Mouse (Mus musculus) ovary, adult 2 months (tissue): ENCODE measurements around the gene Olfm3. TPM values are rescaled to one million over a fixed set of nuclear protein-coding genes. Genes with fewer than 3 reads are reported as not detected.

Experiments
- polyA plus RNA-seq: library from polyadenylated mRNA; depleted of rRNA; stranded (reverse); fragments of >200 nt; gene quantifications from 2 replicates; pipeline ENCODE4 v1.2.3, GENCODE M21; 2012; rRNA removed

Gene Olfm3
- polyA plus RNA-seq, result not detected in 2 replicates

DNA sequence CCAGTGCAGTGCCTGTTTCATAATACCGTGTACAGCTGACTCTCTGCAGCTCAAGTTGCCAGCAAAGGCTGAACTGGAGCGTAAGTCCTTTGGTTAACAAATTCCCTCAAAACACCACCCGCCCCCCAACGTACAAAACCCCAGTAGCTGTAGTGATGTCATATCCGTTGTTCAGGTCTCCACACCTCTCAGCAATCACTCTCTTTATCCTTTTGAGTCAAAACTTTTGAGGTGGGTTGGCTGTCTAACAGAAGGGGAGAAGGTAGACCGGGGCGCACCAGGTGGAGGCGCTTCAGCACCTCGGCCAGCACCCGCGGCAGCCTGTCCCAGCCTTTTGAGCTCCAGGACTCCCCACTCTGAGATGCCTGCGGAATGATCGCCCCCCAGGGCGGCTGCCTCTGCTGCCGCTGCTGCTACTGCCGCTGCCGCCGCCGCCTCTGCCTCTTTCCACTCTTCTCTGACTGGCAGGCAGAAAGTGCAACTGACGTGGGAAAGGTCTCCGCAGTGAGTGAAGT, at the start of gene Olfm3:
Olfm3 (plus strand) TSS at position 155 of the 515 bp plus-strand sequence.

